24 mouse cellular contexts compared by ENCODE assay signal in genomic region chr10:23836003-23836964, GRCm38 (mm10). TPM values are rescaled to one million over a fixed set of nuclear protein-coding genes. Genes with fewer than 3 reads are reported as not detected.
DNase-seq lines count a peak whose midpoint lies in the region; ATAC-seq and TF ChIP-seq lines count a peak whose summit lies in the region.
"Had no signal": no experiment of that assay in that cellular context is flagged by ENCODE, and none has a peak within 500 bp of the region (broad histone marks: within the 10 kb centered on the region; RNA-seq: fewer than 3 reads in every experiment).

No protein-coding gene starts in this region.

- H3K27me3 ChIP-seq in heart, adult 2 months (ENCODE audit: control insufficient read depth, insufficient read depth, low read length): no peaks in the 10 kb centered on the region
- no peaks in the 10 kb centered on the region for H3K27me3 ChIP-seq in liver, adult 2 months (ENCODE audit: control insufficient read depth, insufficient read depth, low read length)
- H3K27me3 ChIP-seq in liver, embryonic 11.5 days (replicated peaks; ENCODE audit: control insufficient read depth, insufficient read depth, low read length): no peaks in the 10 kb centered on the region
- H3K27me3 ChIP-seq in kidney, embryonic 16.5 days (ENCODE audit: insufficient read depth, low read length): no peaks in the 10 kb centered on the region
- H3K27me3 ChIP-seq in forebrain, embryonic 11.5 days (ENCODE audit: control insufficient read depth, insufficient read depth, low read length): no peaks in the 10 kb centered on the region
- H3K27me3 ChIP-seq: liver, embryonic 15.5 days; lung, embryonic 15.5 days; megakaryocyte, embryonic 14.5 days; midbrain, embryonic 13.5 days had no signal

- intact Hi-C loops in heart, adult 2 months (cut with DNase I): no loop called here

- no peaks in the 10 kb centered on the region for H3K79me2 ChIP-seq in heart, adult 2 months (replicated peaks; ENCODE audit: control insufficient read depth, insufficient read depth, low read length)
- H3K79me2 ChIP-seq in liver, adult 2 months (ENCODE audit: control insufficient read depth, insufficient read depth, low read length): no peaks in the 10 kb centered on the region

- H3K27ac ChIP-seq in heart, adult 2 months: no peak overlapping the region
- no peak overlapping the region for H3K27ac ChIP-seq in liver, adult 2 months (replicated peaks; ENCODE audit: insufficient read depth, low read depth, low read length)
- no peak overlapping the region for H3K27ac ChIP-seq in liver, embryonic 11.5 days (ENCODE audit: low read depth, low read length)
- peak overlapping the region; percentile 41; the same call in 1 of the 2 replicates for H3K27ac ChIP-seq in kidney, embryonic 16.5 days (ENCODE audit: low read length)
- no peak overlapping the region for H3K27ac ChIP-seq in forebrain, embryonic 11.5 days (ENCODE audit: low read depth, low read length)
- H3K27ac ChIP-seq: hindbrain, embryonic 14.5 days; liver, embryonic 15.5 days; lung, embryonic 15.5 days; midbrain, embryonic 13.5 days had no signal

- H3K36me3 ChIP-seq in heart, adult 2 months (ENCODE audit: control insufficient read depth, insufficient read depth, low read length): no peaks in the 10 kb centered on the region
- no peaks in the 10 kb centered on the region for H3K36me3 ChIP-seq in liver, adult 2 months (ENCODE audit: control insufficient read depth, insufficient read depth, low read length)
- no peaks in the 10 kb centered on the region for H3K36me3 ChIP-seq in liver, embryonic 11.5 days (ENCODE audit: control insufficient read depth, insufficient read depth, low read length)
- no peaks in the 10 kb centered on the region for H3K36me3 ChIP-seq in kidney, embryonic 16.5 days (ENCODE audit: insufficient read depth, low read length)
- H3K36me3 ChIP-seq in forebrain, embryonic 11.5 days (ENCODE audit: control insufficient read depth, insufficient read depth, low read length): no peaks in the 10 kb centered on the region
- H3K36me3 ChIP-seq: liver, embryonic 15.5 days; lung, embryonic 15.5 days; midbrain, embryonic 13.5 days had no signal

- no peaks in the 10 kb centered on the region for H3K4me1 ChIP-seq in heart, adult 2 months (ENCODE audit: control insufficient read depth, insufficient read depth, low read length)
- H3K4me1 ChIP-seq in liver, adult 2 months (ENCODE audit: control insufficient read depth, insufficient read depth, low read length): peaks cover 10% of the 10 kb centered on the region
- no peaks in the 10 kb centered on the region for H3K4me1 ChIP-seq in liver, embryonic 11.5 days (replicated peaks; ENCODE audit: control insufficient read depth, insufficient read depth, low read length)
- H3K4me1 ChIP-seq in kidney, embryonic 16.5 days (ENCODE audit: insufficient read depth, low read length): peaks cover 16% of the 10 kb centered on the region; the same call in 1 of the 2 replicates
- H3K4me1 ChIP-seq in forebrain, embryonic 11.5 days (replicated peaks; ENCODE audit: control insufficient read depth, insufficient read depth, low read length): no peaks in the 10 kb centered on the region
- H3K4me1 ChIP-seq: liver, embryonic 15.5 days; lung, embryonic 15.5 days; megakaryocyte, embryonic 14.5 days; midbrain, embryonic 13.5 days had no signal

- 47% methylated on average over 9 of the region's 9 CpGs for WGBS in heart, adult 2 months
- 37% methylated on average over 9 of the region's 9 CpGs for WGBS in liver, adult 2 months
- 64% methylated on average over 9 of the region's 9 CpGs for WGBS in liver, embryonic 11.5 days
- WGBS in kidney, embryonic 16.5 days: 52% methylated on average over 9 of the region's 9 CpGs
- WGBS in forebrain, embryonic 11.5 days: 86% methylated on average over 9 of the region's 9 CpGs

- no peak overlapping the region for H3K4me3 ChIP-seq in heart, adult 2 months
- H3K4me3 ChIP-seq in liver, adult 2 months (ENCODE audit: insufficient read depth, low read depth, low read length): no peak overlapping the region
- H3K4me3 ChIP-seq in liver, embryonic 11.5 days (ENCODE audit: low read depth, low read length): no peak overlapping the region
- H3K4me3 ChIP-seq in kidney, embryonic 16.5 days (ENCODE audit: low read length): no peak overlapping the region
- no peak overlapping the region for H3K4me3 ChIP-seq in forebrain, embryonic 11.5 days (ENCODE audit: low read depth, low read length)
- H3K4me3 ChIP-seq: liver, embryonic 15.5 days; lung, embryonic 15.5 days; megakaryocyte, embryonic 14.5 days; midbrain, embryonic 13.5 days had no signal

- H3K4me2 ChIP-seq in liver, embryonic 11.5 days: no peak overlapping the region
- H3K4me2 ChIP-seq in kidney, embryonic 16.5 days (replicated peaks; ENCODE audit: low read depth, low read length): no peak overlapping the region
- H3K4me2 ChIP-seq in forebrain, embryonic 11.5 days (ENCODE audit: low read depth, low read length, severe bottlenecking): no peak overlapping the region
- H3K4me2 ChIP-seq: hindbrain, embryonic 14.5 days; liver, embryonic 15.5 days; lung, embryonic 15.5 days; midbrain, embryonic 13.5 days had no signal

- no peak for TF ChIP-seq CTCF in heart, adult 2 months (IDR thresholded peaks at IDR 0.05)
- no peak for TF ChIP-seq CTCF in liver, adult 2 months (IDR thresholded peaks at IDR 0.05; ENCODE audit: low read depth, low read length)

- no peak overlapping the region for H3K9ac ChIP-seq in heart, adult 2 months (ENCODE audit: low read depth, low read length)
- H3K9ac ChIP-seq in liver, adult 2 months (ENCODE audit: low read depth, low read length): no peak overlapping the region
- no peak overlapping the region for H3K9ac ChIP-seq in liver, embryonic 11.5 days (ENCODE audit: low read depth, low read length)
- H3K9ac ChIP-seq in kidney, embryonic 16.5 days (replicated peaks; ENCODE audit: low read length): no peak overlapping the region
- H3K9ac ChIP-seq in forebrain, embryonic 11.5 days (ENCODE audit: low read length): no peak overlapping the region
- H3K9ac ChIP-seq: hindbrain, embryonic 14.5 days; liver, embryonic 15.5 days; lung, embryonic 15.5 days; midbrain, embryonic 13.5 days had no signal

- TF ChIP-seq EP300 in heart, adult 2 months (IDR thresholded peaks at IDR 0.05; ENCODE audit: insufficient read depth, low read depth, low read length): no peak

- no peak for TF ChIP-seq POLR2A in heart, adult 2 months (IDR thresholded peaks at IDR 0.05; ENCODE audit: insufficient read depth, low read depth, low read length)
- no peak for TF ChIP-seq POLR2A in liver, adult 2 months (IDR thresholded peaks at IDR 0.05; ENCODE audit: extremely low read depth, insufficient read depth, low read length)

- ATAC-seq in liver, embryonic 11.5 days (replicated peaks; ENCODE audit: low FRiP score): no peak
- ATAC-seq in kidney, embryonic 16.5 days (ENCODE audit: low FRiP score, low TSS enrichment): peak; percentile 77; the same call in 1 of the 2 replicates
- ATAC-seq in forebrain, embryonic 11.5 days (replicated peaks; ENCODE audit: low FRiP score): no peak
- ATAC-seq: forebrain, embryonic 16.5 days; inflammation-experienced regulatory T-cells, adult 6 months; midbrain, embryonic 13.5 days had no signal

- DNase-seq in heart, adult 11 months: peak; percentile 70
- DNase-seq in heart, adult 2 months: no peak
- DNase-seq in liver, adult 2 months (ENCODE audit: extremely low read depth, low read depth, low spot score): peak; percentile 77
- no peak for DNase-seq in liver, embryonic 11.5 days (ENCODE audit: low spot score)
- no peak for DNase-seq in thymus, postnatal 4 days
- no peak for DNase-seq in forebrain, embryonic 11.5 days (ENCODE audit: low spot score)
- DNase-seq in urinary bladder, postnatal 4 days (ENCODE audit: low spot score in 2 of 2): no peak
- DNase-seq: adrenal gland, postnatal 25 days; cerebellum, adult 9-10 months; lung, postnatal 36 days; right cerebral cortex, postnatal 14 days; spleen, adult 18-20 months had no signal

- no peaks in the 10 kb centered on the region for H3K9me3 ChIP-seq in liver, embryonic 11.5 days (ENCODE audit: control insufficient read depth, low read length)
- H3K9me3 ChIP-seq in kidney, embryonic 16.5 days (ENCODE audit: low read length): no peaks in the 10 kb centered on the region
- H3K9me3 ChIP-seq in forebrain, embryonic 11.5 days (ENCODE audit: control insufficient read depth, low read length): no peaks in the 10 kb centered on the region
- H3K9me3 ChIP-seq: liver, embryonic 15.5 days; lung, embryonic 15.5 days; midbrain, embryonic 13.5 days had no signal

RNA-seq across cellular contexts. Expression of gene Vnn3, which starts 15.0 kb away (rescaled TPM):
- total RNA-seq in heart, adult 2 months (2021): not detected
- polyA plus RNA-seq in heart, adult 2 months (2012; rRNA removed): 0.26 and 0.33 TPM in 2 replicates
- total RNA-seq in liver, adult 2 months (2014; rRNA removed): 86.2 and 110 TPM in 2 replicates
- 54.9 and 58.7 TPM in 2 replicates for polyA plus RNA-seq in liver, adult 2 months (2012; rRNA removed)
- not detected in 2 replicates for polyA plus RNA-seq in liver, embryonic 11.5 days (2014; fragmentation: Nextera tagmentation; extraction: Ambion mirVana)
- 0.13 and 0.14 TPM in 2 replicates for polyA plus RNA-seq in kidney, embryonic 16.5 days (2015; fragmentation: Nextera tagmentation; extraction: Ambion mirVana)
- polyA plus RNA-seq in forebrain, embryonic 11.5 days (2014; fragmentation: Nextera tagmentation; extraction: Ambion mirVana): not detected in 2 replicates
- total RNA-seq: ES-E14; left cerebral cortex, adult 18-20 months had no signal
- polyA plus RNA-seq: forebrain, embryonic 16.5 days; hindbrain, embryonic 14.5 days; inflammation-experienced regulatory T-cells, adult 6 months; midbrain, embryonic 13.5 days; neural tube, embryonic 11.5 days had no signal

RNA-seq across cellular contexts. Expression of gene Slc18b1, which starts 39.5 kb away (rescaled TPM):
- total RNA-seq in heart, adult 2 months (2021): 1 to 10 TPM; 7.6 to 9.2 TPM
- polyA plus RNA-seq in heart, adult 2 months (2012; rRNA removed): 5.8 and 9.3 TPM in 2 replicates
- 2.2 and 11.4 TPM in 2 replicates for total RNA-seq in liver, adult 2 months (2014; rRNA removed)
- polyA plus RNA-seq in liver, adult 2 months (2012; rRNA removed): 2.9 and 3.0 TPM in 2 replicates
- 5.6 and 6.3 TPM in 2 replicates for polyA plus RNA-seq in liver, embryonic 11.5 days (2014; fragmentation: Nextera tagmentation; extraction: Ambion mirVana)
- polyA plus RNA-seq in kidney, embryonic 16.5 days (2015; fragmentation: Nextera tagmentation; extraction: Ambion mirVana): 18.0 and 20.7 TPM in 2 replicates
- 15.9 and 20.9 TPM in 2 replicates for polyA plus RNA-seq in forebrain, embryonic 11.5 days (2014; fragmentation: Nextera tagmentation; extraction: Ambion mirVana)
- polyA plus RNA-seq: inflammation-experienced regulatory T-cells, adult 6 months had no signal

RNA-seq across cellular contexts. Expression of gene Rps12, which starts 49.2 kb away (rescaled TPM):
- total RNA-seq in heart, adult 2 months (2021): 100 to 1,000 TPM; 189 to 223 TPM
- 457 and 603 TPM in 2 replicates for polyA plus RNA-seq in heart, adult 2 months (2012; rRNA removed)
- 861 and 1,157 TPM in 2 replicates for total RNA-seq in liver, adult 2 months (2014; rRNA removed)
- polyA plus RNA-seq in liver, adult 2 months (2012; rRNA removed): 473 and 533 TPM in 2 replicates
- 260 and 303 TPM in 2 replicates for polyA plus RNA-seq in liver, embryonic 11.5 days (2014; fragmentation: Nextera tagmentation; extraction: Ambion mirVana)
- polyA plus RNA-seq in kidney, embryonic 16.5 days (2015; fragmentation: Nextera tagmentation; extraction: Ambion mirVana): 128 and 147 TPM in 2 replicates
- 130 and 155 TPM in 2 replicates for polyA plus RNA-seq in forebrain, embryonic 11.5 days (2014; fragmentation: Nextera tagmentation; extraction: Ambion mirVana)

RNA-seq across cellular contexts. Expression of gene Vnn1, which starts 58.2 kb away (rescaled TPM):
- total RNA-seq in heart, adult 2 months (2021): under 1 TPM; 0.30 to 0.31 TPM
- 0.62 and 0.67 TPM in 2 replicates for polyA plus RNA-seq in heart, adult 2 months (2012; rRNA removed)
- total RNA-seq in liver, adult 2 months (2014; rRNA removed): 18.5 and 48.4 TPM in 2 replicates
- polyA plus RNA-seq in liver, adult 2 months (2012; rRNA removed): 34.7 and 40.5 TPM in 2 replicates
- polyA plus RNA-seq in liver, embryonic 11.5 days (2014; fragmentation: Nextera tagmentation; extraction: Ambion mirVana): 1.3 and 1.4 TPM in 2 replicates
- 4.2 and 4.5 TPM in 2 replicates for polyA plus RNA-seq in kidney, embryonic 16.5 days (2015; fragmentation: Nextera tagmentation; extraction: Ambion mirVana)
- polyA plus RNA-seq in forebrain, embryonic 11.5 days (2014; fragmentation: Nextera tagmentation; extraction: Ambion mirVana): 1.5 and 3.7 TPM in 2 replicates
- total RNA-seq: layer of hippocampus, adult 8-10 months; left cerebral cortex, adult 18-20 months had no signal
- polyA plus RNA-seq: hindbrain, embryonic 14.5 days; inflammation-experienced regulatory T-cells, adult 6 months had no signal

Comparison
In these comparisons a context has a peak if more than half of its experiments do, and no peak if none do; other contexts are left out.
1. DNase-seq: peak in heart, adult 11 months (single experiment) and liver, adult 2 months (single experiment); none in heart, adult 2 months (0 of 2), liver, embryonic 11.5 days (single experiment), thymus, postnatal 4 days (single experiment), forebrain, embryonic 11.5 days (single experiment) and urinary bladder, postnatal 4 days (0 of 2).
2. RNA of gene Vnn3, which starts 15.0 kb away (polyA plus RNA-seq): 54.9 to 58.7 TPM in liver, adult 2 months; 0.26 to 0.33 TPM in heart, adult 2 months, 0.13 to 0.14 TPM in kidney, embryonic 16.5 days, not detected in liver, embryonic 11.5 days and not detected in forebrain, embryonic 11.5 days; every median in the first group is over 10 times any median in the second.